Mouse (Mus musculus) kidney, embryonic 16.5 days (tissue): ENCODE measurements around the gene Lztfl1. TPM values are rescaled to one million over a fixed set of nuclear protein-coding genes. Genes with fewer than 3 reads are reported as not detected.

Experiments used
- ATAC-seq: fragments of 200-750 bp; cut with Nextera tagmentation; 2 replicates; pipeline ENCODE4 v1.8.0; 2017; ENCODE audit warnings: moderate TSS enrichment; ENCODE audit not compliant: low FRiP score, low TSS enrichment
- H3K27ac ChIP-seq: fragments of 300-500 bp; sonication (generic); 2 replicates; pipeline ENCODE4 v1.5.1; 2014; ENCODE audit warnings: low read length
- H3K27me3 ChIP-seq: fragments of 300-500 bp; sonication (generic); 2 replicates; pipeline ENCODE4 v1.6.1; 2014; ENCODE audit warnings: low read length, control low read depth, mixed read lengths; ENCODE audit not compliant: insufficient read depth
- H3K36me3 ChIP-seq: fragments of 300-500 bp; sonication (generic); 2 replicates; pipeline ENCODE4 v1.6.1; 2014; ENCODE audit warnings: low read length, control low read depth, mixed read lengths; ENCODE audit not compliant: insufficient read depth
- H3K4me1 ChIP-seq: fragments of 300-500 bp; sonication (generic); 2 replicates; pipeline ENCODE4 v1.6.1; 2014; ENCODE audit warnings: low read length, control low read depth, mixed read lengths; ENCODE audit not compliant: insufficient read depth
- H3K4me2 ChIP-seq: fragments of 300-500 bp; sonication (generic); replicated peaks from 2 replicates; pipeline ENCODE4 v1.6.1; 2014; ENCODE audit warnings: low read depth, low read length
- H3K4me3 ChIP-seq: fragments of 300-500 bp; sonication (generic); 2 replicates; pipeline ENCODE4 v1.5.1; 2014; ENCODE audit warnings: mild to moderate bottlenecking, low read length
- H3K9ac ChIP-seq: fragments of 300-500 bp; sonication (generic); replicated peaks from 2 replicates; pipeline ENCODE4 v1.6.1; 2014; ENCODE audit warnings: low read length
- H3K9me3 ChIP-seq: fragments of 300-500 bp; sonication (generic); 2 replicates; pipeline ENCODE4 v1.6.1; 2016; ENCODE audit warnings: low read length, control low read depth
- WGBS: fragments of 180-500 bp; shearing (Covaris S2); extraction: QIAGEN DNeasy Blood & Tissue Kit; methylation state at CpG from one replicate; pipeline ENCODE4 v1.1.7; 2014; 5-methylcytosine and 5-hydroxymethylcytosine counted together
- polyA plus RNA-seq: library from polyadenylated mRNA; unstranded; fragments of >200 nt; fragmentation: Nextera tagmentation; extraction: Ambion mirVana; gene quantifications from 2 replicates; pipeline ENCODE4 v1.2.1, GENCODE M21; 2015

Lztfl1 gene
- polyA plus RNA-seq, 1 experiment from 2014 or later: 48.4 TPM

- WGBS: 85% methylated on average over 2 of the region's 2 CpGs
- H3K27me3 ChIP-seq: no peaks in the 10 kb centered on the region
- no peaks in the 10 kb centered on the region for H3K4me1 ChIP-seq
Measured at GRCm38 (mm10) chr9:123649785-123650511, 67.5 kb downstream of the Lztfl1 start.

More at GRCm38 (mm10) chr9:123649785-123650511, 67.5 kb downstream of the Lztfl1 start:
- H3K27ac ChIP-seq: no peak overlapping the region
- no peak overlapping the region for H3K4me3 ChIP-seq
- H3K36me3 ChIP-seq: no peaks in the 10 kb centered on the region
- H3K4me2 ChIP-seq: no peak overlapping the region
- no peak overlapping the region for H3K9ac ChIP-seq
- no peak for ATAC-seq
- H3K9me3 ChIP-seq: no peaks in the 10 kb centered on the region

Other genes with a start within 250 kb of the Lztfl1 start
- gene Limd1, start 239.0 kb downstream of the Lztfl1 start, polyA plus RNA-seq: 55.7 and 58.1 TPM in 2 replicates
- 63.8 and 68.7 TPM in 2 replicates for gene Sacm1l, start 187.9 kb downstream of the Lztfl1 start, polyA plus RNA-seq
- gene Slc6a20b, start 85.1 kb downstream of the Lztfl1 start, polyA plus RNA-seq: 5.7 and 7.9 TPM in 2 replicates
- 0.09 and 0.16 TPM in 2 replicates for gene Ccr9, start 39.3 kb downstream of the Lztfl1 start, polyA plus RNA-seq
- 0.69 and 0.94 TPM in 2 replicates for gene Slc6a20a, start 38.8 kb downstream of the Lztfl1 start, polyA plus RNA-seq
- gene Cxcr6, start 88.8 kb upstream of the Lztfl1 start, polyA plus RNA-seq: 0.30 and 0.54 TPM in 2 replicates
- gene Fyco1, start 134.2 kb upstream of the Lztfl1 start, polyA plus RNA-seq: 10.8 and 14.5 TPM in 2 replicates
- not detected in 2 replicates for gene Xcr1, start 144.3 kb upstream of the Lztfl1 start, polyA plus RNA-seq